20 mouse cellular contexts compared by ENCODE assay signal in the genomic region with DNA sequence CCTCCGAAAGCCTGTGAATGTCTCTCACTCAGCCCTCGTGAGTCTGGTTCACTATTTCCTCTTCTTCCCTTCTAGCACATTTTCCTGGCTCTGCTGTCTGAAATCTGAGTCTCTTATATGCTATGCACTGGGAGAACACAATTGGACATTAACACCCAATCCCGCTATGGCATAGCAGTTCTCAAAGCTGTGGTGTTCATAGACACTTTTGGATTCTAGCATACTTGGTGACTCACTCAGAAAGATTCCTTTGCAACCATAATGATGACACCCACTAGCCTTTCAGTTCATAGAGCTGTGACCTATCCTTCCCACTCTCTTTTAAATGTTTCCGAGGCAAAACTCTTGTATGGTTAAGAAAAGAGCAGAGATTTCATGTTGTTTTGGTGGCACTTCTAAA. TPM values are rescaled to one million over a fixed set of nuclear protein-coding genes. Genes with fewer than 3 reads are reported as not detected.
DNase-seq lines count a peak whose midpoint lies in the region; ATAC-seq and TF ChIP-seq lines count a peak whose summit lies in the region.
"Had no signal": no experiment of that assay in that cellular context is flagged by ENCODE, and none has a peak within 500 bp of the region (broad histone marks: within the 10 kb centered on the region; RNA-seq: fewer than 3 reads in every experiment).

No protein-coding gene starts in this region.

- no peak overlapping the region for H3K4me3 ChIP-seq in thymus, adult 2 months (ENCODE audit: control insufficient read depth, insufficient read depth, low read length)
- no peak overlapping the region for H3K4me3 ChIP-seq in hindbrain, embryonic 11.5 days (ENCODE audit: low read depth, low read length)
- H3K4me3 ChIP-seq: embryonic facial prominence, embryonic 12.5 days; forebrain, embryonic 12.5 days; heart, embryonic 12.5 days; hindbrain, embryonic 10.5 days had no signal

- ATAC-seq in CD4-positive, CD25-positive, alpha-beta regulatory T cell, adult 4 months: peak; percentile 14
- peak; percentile 96 for ATAC-seq in Patski
- no peak for ATAC-seq in hindbrain, embryonic 11.5 days (ENCODE audit: low FRiP score)
- ATAC-seq: forebrain, postnatal 0 days; hindbrain, postnatal 0 days had no signal

- no peak for TF ChIP-seq CTCF in thymus, adult 2 months (IDR thresholded peaks at IDR 0.05; ENCODE audit: borderline replicate concordance, control insufficient read depth, extremely low read depth, insufficient read depth, low read length, poor library complexity)
- no peak for TF ChIP-seq CTCF in Patski (IDR thresholded peaks at IDR 0.05)

- DNase-seq in thymus, adult 2 months: no peak
- DNase-seq in thymus, postnatal 36 days: no peak
- no peak for DNase-seq in Patski (ENCODE audit: low read depth, low spot score)
- no peak for DNase-seq in neural tube, embryonic 10.5 days (ENCODE audit: extremely low spot score, low spot score)
- DNase-seq in kidney, postnatal 25 days: no peak
- DNase-seq in hindbrain, embryonic 11.5 days (ENCODE audit: low spot score): no peak
- DNase-seq: adrenal gland, adult 2 months; adrenal gland, postnatal 25 days; cerebellum, adult 8-10 months; cerebellum, postnatal 14 days; forebrain, postnatal 0 days; gastrocnemius, postnatal 25 days; kidney, adult 11 months had no signal

- H3K9me3 ChIP-seq in hindbrain, embryonic 11.5 days (ENCODE audit: control insufficient read depth, low read length): no peaks in the 10 kb centered on the region
- H3K9me3 ChIP-seq: embryonic facial prominence, embryonic 12.5 days; forebrain, embryonic 12.5 days; G1E; heart, embryonic 12.5 days; hindbrain, embryonic 10.5 days had no signal

- no peak for TF ChIP-seq POLR2A in thymus, adult 2 months (IDR thresholded peaks at IDR 0.05; ENCODE audit: control insufficient read depth, extremely low read depth, insufficient read depth, low read length, poor library complexity)

- peaks cover 10% of the 10 kb centered on the region for H3K4me1 ChIP-seq in thymus, adult 2 months (replicated peaks; ENCODE audit: control insufficient read depth, insufficient read depth, low read length)
- H3K4me1 ChIP-seq in hindbrain, embryonic 11.5 days (replicated peaks; ENCODE audit: control insufficient read depth, insufficient read depth, low read length): no peaks in the 10 kb centered on the region
- H3K4me1 ChIP-seq: embryonic facial prominence, embryonic 12.5 days; forebrain, embryonic 12.5 days; heart, embryonic 12.5 days; hindbrain, embryonic 10.5 days had no signal

- CTCF ChIA-PET in Patski (lab: Charles Lee): interaction anchor here (1.0 to 1.5 kb wide), 2 partner anchors 11 to 157 kb away, joined by 3 to 4 read pairs; no protein-coding TSS in a partner anchor

- no peaks in the 10 kb centered on the region for H3K36me3 ChIP-seq in thymus, adult 2 months (ENCODE audit: control insufficient read depth, insufficient read depth, low read length)
- H3K36me3 ChIP-seq in hindbrain, embryonic 11.5 days (ENCODE audit: control insufficient read depth, insufficient read depth, low read length): no peaks in the 10 kb centered on the region
- H3K36me3 ChIP-seq: embryonic facial prominence, embryonic 12.5 days; forebrain, embryonic 12.5 days; G1E; heart, embryonic 12.5 days; hindbrain, embryonic 10.5 days had no signal

- no peak overlapping the region for H3K4me2 ChIP-seq in hindbrain, embryonic 11.5 days (replicated peaks; ENCODE audit: low read depth, low read length)
- H3K4me2 ChIP-seq: embryonic facial prominence, embryonic 12.5 days; forebrain, embryonic 12.5 days; heart, embryonic 12.5 days had no signal

- H3K27me3 ChIP-seq in thymus, adult 2 months (ENCODE audit: control insufficient read depth, insufficient read depth, low read length): no peaks in the 10 kb centered on the region
- no peaks in the 10 kb centered on the region for H3K27me3 ChIP-seq in Patski
- no peaks in the 10 kb centered on the region for H3K27me3 ChIP-seq in hindbrain, embryonic 11.5 days (ENCODE audit: control insufficient read depth, insufficient read depth, low read length)
- H3K27me3 ChIP-seq: embryonic facial prominence, embryonic 12.5 days; forebrain, embryonic 12.5 days; heart, embryonic 12.5 days had no signal

- peak overlapping the region; percentile 20 for H3K27ac ChIP-seq in thymus, adult 2 months (ENCODE audit: control insufficient read depth, insufficient read depth, low read length)
- no peak overlapping the region for H3K27ac ChIP-seq in hindbrain, embryonic 11.5 days (ENCODE audit: low read depth, low read length)
- H3K27ac ChIP-seq: embryonic facial prominence, embryonic 12.5 days; forebrain, embryonic 12.5 days; hindbrain, embryonic 10.5 days; hindbrain, postnatal 0 days had no signal

- POLR2A ChIA-PET in Patski (lab: Charles Lee): no interaction called here

- 88% methylated on average over 4 of the region's 4 CpGs for WGBS in thymus, adult 2 months
- WGBS in hindbrain, embryonic 11.5 days: 91% methylated on average over 4 of the region's 4 CpGs

- H3K9ac ChIP-seq in hindbrain, embryonic 11.5 days (ENCODE audit: low read depth, low read length): no peak overlapping the region
- H3K9ac ChIP-seq: embryonic facial prominence, embryonic 12.5 days; forebrain, embryonic 12.5 days; forebrain, postnatal 0 days; heart, embryonic 12.5 days had no signal

- in situ Hi-C loops in Patski (cut with MboI; ENCODE audit: low pct_unique_long_range_greater_than_20kb): loop anchor here (25.0 kb wide), 1 partner anchor 1476 kb away; no protein-coding TSS in a partner anchor

RNA-seq across cellular contexts. Expression of gene Gtdc1, which starts 33.7 kb away (rescaled TPM):
- polyA plus RNA-seq in thymus, adult 2 months (2012; rRNA removed): 11.1 and 13.9 TPM in 2 replicates
- polyA plus RNA-seq in CD4-positive, CD25-positive, alpha-beta regulatory T cell, adult 4 months (2017; shearing (Covaris generic)): 10 to 100 TPM; 18.1 to 21.4 TPM
- 12.2 TPM for polyA plus RNA-seq in Patski (2021)
- polyA plus RNA-seq in hindbrain, embryonic 11.5 days (2014; fragmentation: Nextera tagmentation; extraction: Ambion mirVana): 16.6 and 17.3 TPM in 2 replicates
